Mouse (Mus musculus) ES-Bruce4 (cell line): ENCODE measurements around the gene Grb10.

ENCODE experiments used
- CTCF ChIP-seq: IDR thresholded peaks from one replicate; pipeline ENCODE4 v1.8.1; 2011; ENCODE audit warnings: low read depth, low read length
- POLR2A ChIP-seq: IDR thresholded peaks from one replicate; pipeline ENCODE4 v1.8.1; 2011; ENCODE audit warnings: low read length; ENCODE audit not compliant: insufficient read depth

- TF ChIP-seq POLR2A = no peak
- no peak for TF ChIP-seq CTCF
Observed at GRCm38 (mm10) chr11:11993807-11994206, 44.7 kb downstream of the Grb10 start.
